Mouse (Mus musculus) lung, embryonic 15.5 days (tissue): Measurements from ENCODE around the gene Fxn. TPM values are rescaled to one million over a fixed set of nuclear protein-coding genes. Genes with fewer than 3 reads are reported as not detected.

Experiments used
- ATAC-seq: fragments of 200-750 bp; cut with Nextera tagmentation; 2 replicates; pipeline ENCODE4 v1.8.0; 2017; ENCODE audit warnings: moderate number of reproducible peaks, borderline replicate concordance; ENCODE audit not compliant: low FRiP score, low TSS enrichment; ENCODE audit errors: extremely low read depth
- H3K27ac ChIP-seq: fragments of 300-500 bp; sonication (generic); 2 replicates; pipeline ENCODE4 v1.5.1; 2015; ENCODE audit warnings: moderate library complexity, mild to moderate bottlenecking, inconsistent platforms
- H3K27me3 ChIP-seq: fragments of 300-500 bp; sonication (generic); 2 replicates; pipeline ENCODE4 v1.6.1; 2015; ENCODE audit warnings: inconsistent platforms
- H3K36me3 ChIP-seq: fragments of 300-500 bp; sonication (generic); 2 replicates; pipeline ENCODE4 v1.6.1; 2015; ENCODE audit warnings: inconsistent platforms
- H3K4me1 ChIP-seq: fragments of 300-500 bp; sonication (generic); 2 replicates; pipeline ENCODE4 v1.6.1; 2015; ENCODE audit warnings: inconsistent platforms
- H3K4me2 ChIP-seq: fragments of 300-500 bp; sonication (generic); 2 replicates; pipeline ENCODE4 v1.6.1; 2015; ENCODE audit warnings: inconsistent platforms, mild to moderate bottlenecking, moderate library complexity
- H3K4me3 ChIP-seq: fragments of 300-500 bp; sonication (generic); 2 replicates; pipeline ENCODE4 v1.5.1; 2015; ENCODE audit warnings: mild to moderate bottlenecking, inconsistent platforms
- H3K9ac ChIP-seq: fragments of 300-500 bp; sonication (generic); 2 replicates; pipeline ENCODE4 v1.6.1; 2015; ENCODE audit warnings: inconsistent platforms
- H3K9me3 ChIP-seq: fragments of 300-500 bp; sonication (generic); 2 replicates; pipeline ENCODE4 v1.6.1; 2016; ENCODE audit warnings: inconsistent platforms
- WGBS: fragments of 180-500 bp; shearing (Covaris S2); methylation state at CpG from one replicate; pipeline ENCODE4 v1.1.7; 2015; 5-methylcytosine and 5-hydroxymethylcytosine counted together
- polyA plus RNA-seq: library from polyadenylated mRNA; unstranded; fragments of >200 nt; fragmentation: Nextera tagmentation; extraction: Ambion mirVana; gene quantifications from 2 replicates; pipeline ENCODE4 v1.2.1, GENCODE M21; 2015

Fxn gene
- polyA plus RNA-seq, 1 experiment from 2014 or later = 52.3 TPM

DNA sequence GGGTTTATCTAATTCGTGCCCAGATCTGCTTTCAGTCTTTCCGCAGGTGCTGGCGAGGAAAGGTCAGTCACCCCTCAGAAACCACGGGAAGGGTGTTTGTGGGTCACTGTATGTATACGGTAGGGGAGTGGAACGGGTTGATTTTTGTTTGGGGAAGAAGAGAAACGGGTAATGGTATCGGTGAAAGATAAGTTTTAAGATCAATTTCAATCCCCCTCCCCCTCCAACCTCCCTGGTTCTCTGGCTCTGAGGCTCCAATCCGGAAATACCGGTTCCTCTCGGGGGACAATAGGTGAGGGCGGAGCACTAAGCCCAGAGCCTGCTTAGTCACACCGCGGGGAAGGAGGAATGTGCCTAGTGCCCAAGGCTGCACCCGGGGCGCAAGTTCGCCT is 55.1 kb downstream of the Fxn start:
- peak overlapping the region; percentile 34; the same call in 1 of the 2 replicates for H3K9ac ChIP-seq

DNA sequence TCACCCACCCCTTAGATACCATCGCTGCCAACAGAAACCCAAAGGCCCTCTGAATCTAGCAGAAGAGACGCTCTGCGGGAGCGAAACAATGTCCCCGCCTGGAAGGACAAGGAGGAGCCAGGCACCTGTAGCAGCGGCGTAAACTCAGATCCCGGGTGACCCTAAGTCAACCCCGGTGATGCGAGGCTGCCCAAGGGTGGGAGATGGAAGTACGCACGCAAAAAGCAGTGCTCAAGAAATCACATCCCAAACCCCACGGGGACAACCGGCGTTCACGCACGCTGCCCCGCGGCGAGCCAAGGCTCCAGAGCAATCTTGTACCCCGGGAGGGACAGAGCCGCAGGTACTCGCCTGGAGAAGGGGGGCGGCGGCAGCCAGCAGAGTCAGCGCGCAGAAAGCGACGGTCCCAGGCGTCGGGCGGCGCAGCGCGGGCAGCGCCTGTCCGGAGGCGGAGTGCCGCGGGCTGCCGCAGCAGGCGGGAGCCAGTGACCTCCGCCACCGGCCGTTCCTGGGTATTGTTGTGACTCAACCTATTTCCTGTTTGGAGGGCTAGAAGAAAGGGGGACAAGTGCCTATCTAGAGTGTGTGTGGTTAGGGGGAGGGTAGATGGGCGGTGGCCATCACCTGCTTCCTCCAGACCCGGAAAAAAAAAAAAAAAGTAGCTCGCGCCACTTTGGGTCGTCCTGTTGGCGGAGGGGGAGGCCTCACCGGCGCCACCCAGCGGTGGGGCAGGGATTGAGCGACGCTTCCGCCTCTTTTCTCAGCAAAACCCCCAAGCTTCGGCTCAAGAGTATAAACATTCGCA is 55.7 kb downstream of the Fxn start, which contains the start of gene Tjp2:
Gene Tjp2, minus strand, starts transcription at position 531 of the 805 bp plus-strand sequence.
- Histone ChIP-seq H3K4me3 (peak within 1 kb of the TSS; percentile 69), H3K4me2 (peak within 1 kb of the TSS; percentile 82), H3K27me3 (peaks cover 23% of the 10 kb centered on the region), H3K9me3 (no peaks in the 10 kb centered on the region), H3K9ac (peak within 1 kb of the TSS; percentile 75), H3K4me1 (peaks cover 37% of the 10 kb centered on the region), H3K27ac (peak within 1 kb of the TSS; percentile 96), H3K36me3 (no peaks in the 10 kb centered on the region)
- ATAC-seq = peak; percentile 76
- under 1% methylated on average over 59 of the region's 59 CpGs for WGBS

More for the DNA sequence above, 55.1 kb downstream of the Fxn start:
- Histone ChIP-seq H3K4me1 (peaks cover 34% of the 10 kb centered on the region), H3K27ac (peak overlapping the region; percentile 96), H3K27me3 (peaks cover 23% of the 10 kb centered on the region), H3K4me3 (peak overlapping the region; percentile 69), H3K4me2 (peak overlapping the region; percentile 82), H3K36me3 (no peaks in the 10 kb centered on the region), H3K9me3 (no peaks in the 10 kb centered on the region)
- ATAC-seq = peak; percentile 75; the same call in 1 of the 2 replicates
- 2% methylated on average over 17 of the region's 17 CpGs for WGBS

DNA sequence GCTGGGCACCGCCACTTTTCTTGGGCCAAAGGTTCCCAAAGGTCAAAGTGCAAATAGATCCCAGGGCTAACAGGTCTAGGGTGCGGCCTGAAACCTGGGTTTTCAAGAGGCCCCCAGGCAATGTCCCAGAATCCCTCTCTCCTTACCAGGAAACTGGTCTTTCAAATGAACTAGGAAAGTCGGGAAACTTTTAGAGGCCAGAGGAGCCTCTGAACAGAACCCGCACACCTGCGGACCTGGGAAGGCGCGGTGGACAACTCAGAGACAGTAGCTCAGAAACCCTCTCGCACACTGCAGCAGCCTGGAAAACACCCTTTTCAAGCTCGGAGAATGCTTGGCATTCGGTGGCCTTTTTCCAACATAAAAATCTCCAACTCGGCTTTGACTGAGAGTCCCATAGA is 56.6 kb downstream of the Fxn start:
- peaks cover 23% of the 10 kb centered on the region for H3K27me3 ChIP-seq
- peak overlapping the region; percentile 82 for H3K4me2 ChIP-seq
- 16% methylated on average over 11 of the region's 11 CpGs for WGBS
- H3K4me1 ChIP-seq = peaks cover 40% of the 10 kb centered on the region
- H3K9me3 ChIP-seq = no peaks in the 10 kb centered on the region
- no peak for ATAC-seq
- peak overlapping the region; percentile 96 for H3K27ac ChIP-seq
- no peaks in the 10 kb centered on the region for H3K36me3 ChIP-seq
- H3K9ac ChIP-seq = peak overlapping the region; percentile 75
- peak overlapping the region; percentile 69 for H3K4me3 ChIP-seq

DNA sequence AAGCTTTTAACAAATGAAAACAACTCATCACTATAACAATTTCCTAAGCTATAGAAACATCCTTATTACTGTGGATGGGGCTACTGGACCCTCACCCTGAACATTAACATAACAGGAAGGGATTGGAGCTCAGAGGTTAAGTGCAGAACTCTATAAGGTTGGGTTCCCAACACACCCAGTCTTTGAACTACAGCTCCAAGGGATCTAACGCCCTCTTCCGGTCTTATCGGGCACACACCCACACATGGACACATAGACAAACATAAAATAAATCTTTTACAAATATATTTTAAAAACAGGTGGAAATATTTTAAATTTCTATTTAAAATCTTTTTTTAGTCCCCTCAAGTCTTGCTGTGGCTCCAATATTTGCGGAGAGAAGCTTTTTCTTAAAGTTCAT is 59.0 kb downstream of the Fxn start:
- no peaks in the 10 kb centered on the region for H3K36me3 ChIP-seq
- 65% methylated on average over 4 of the region's 4 CpGs for WGBS
- peak overlapping the region; percentile 24 for H3K4me2 ChIP-seq
- no peak overlapping the region for H3K9ac ChIP-seq
- H3K27ac ChIP-seq = peak overlapping the region; percentile 48
- no peaks in the 10 kb centered on the region for H3K9me3 ChIP-seq
- H3K4me1 ChIP-seq = peaks cover 42% of the 10 kb centered on the region
- no peak overlapping the region for H3K4me3 ChIP-seq
- H3K27me3 ChIP-seq = peaks cover 23% of the 10 kb centered on the region
- ATAC-seq = no peak

DNA sequence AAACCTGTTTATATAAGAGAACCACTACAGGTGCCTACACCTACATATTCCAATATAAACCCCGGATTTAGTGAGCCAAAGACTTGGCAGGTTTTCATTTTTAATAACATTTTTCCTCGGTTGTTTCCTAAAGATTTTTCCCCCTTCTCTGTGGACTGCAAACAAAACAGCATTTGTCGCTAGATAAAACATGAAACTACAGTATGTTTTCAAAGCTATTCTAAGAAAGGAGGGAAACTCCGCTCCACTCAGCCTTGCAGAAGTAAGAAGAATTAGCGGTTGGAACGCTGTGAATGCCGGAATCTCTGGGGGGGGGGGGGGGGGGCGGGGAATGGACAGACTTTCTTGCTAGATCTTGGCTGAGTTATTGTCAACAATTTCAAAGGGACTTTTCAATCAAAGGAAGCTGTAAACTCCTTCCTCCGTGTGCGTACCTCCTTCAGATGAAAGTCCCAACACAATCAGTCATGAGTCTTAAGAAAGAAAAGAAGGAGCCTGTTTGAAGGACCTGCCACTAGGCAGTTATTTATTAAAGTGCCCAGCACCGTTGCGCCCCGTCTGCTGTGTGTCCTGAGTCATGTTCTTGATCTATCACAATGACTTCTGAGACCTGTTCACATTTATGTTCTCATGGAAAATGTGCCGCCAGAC is 59.5 kb downstream of the Fxn start:
- Histone ChIP-seq H3K9ac (no peak overlapping the region), H3K27ac (peak overlapping the region; percentile 55), H3K4me2 (peak overlapping the region; percentile 24), H3K27me3 (peaks cover 23% of the 10 kb centered on the region), H3K36me3 (no peaks in the 10 kb centered on the region), H3K9me3 (no peaks in the 10 kb centered on the region), H3K4me1 (peaks cover 38% of the 10 kb centered on the region), H3K4me3 (no peak overlapping the region)
- no peak for ATAC-seq
- 13% methylated on average over 14 of the region's 14 CpGs for WGBS

DNA sequence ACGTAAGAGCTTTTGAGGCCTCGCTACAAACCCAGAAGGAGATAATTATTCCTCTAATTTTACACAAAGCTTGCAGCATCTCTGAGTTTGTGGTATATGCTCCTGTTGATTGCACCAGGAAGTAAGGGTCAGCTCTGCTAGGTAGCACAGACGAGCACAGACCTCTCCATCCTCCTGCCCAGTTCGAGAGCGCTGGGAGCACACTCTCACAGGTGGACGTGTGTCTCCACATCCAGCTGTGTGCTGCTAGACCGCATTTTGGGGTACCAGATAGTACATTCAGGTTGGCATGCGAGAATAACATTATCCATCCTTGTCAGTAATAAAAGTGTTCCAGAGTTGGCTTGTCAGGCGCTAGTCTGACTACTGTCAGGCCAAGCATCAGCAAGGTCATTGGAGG is 61.4 kb downstream of the Fxn start:
- H3K9me3 ChIP-seq = no peaks in the 10 kb centered on the region
- H3K9ac ChIP-seq = no peak overlapping the region
- 65% methylated on average over 9 of the region's 9 CpGs for WGBS
- H3K27ac ChIP-seq = no peak overlapping the region
- no peak overlapping the region for H3K4me3 ChIP-seq
- peaks cover 27% of the 10 kb centered on the region for H3K4me1 ChIP-seq
- H3K4me2 ChIP-seq = no peak overlapping the region
- ATAC-seq = no peak
- peaks cover 9% of the 10 kb centered on the region for H3K27me3 ChIP-seq
- no peaks in the 10 kb centered on the region for H3K36me3 ChIP-seq

DNA sequence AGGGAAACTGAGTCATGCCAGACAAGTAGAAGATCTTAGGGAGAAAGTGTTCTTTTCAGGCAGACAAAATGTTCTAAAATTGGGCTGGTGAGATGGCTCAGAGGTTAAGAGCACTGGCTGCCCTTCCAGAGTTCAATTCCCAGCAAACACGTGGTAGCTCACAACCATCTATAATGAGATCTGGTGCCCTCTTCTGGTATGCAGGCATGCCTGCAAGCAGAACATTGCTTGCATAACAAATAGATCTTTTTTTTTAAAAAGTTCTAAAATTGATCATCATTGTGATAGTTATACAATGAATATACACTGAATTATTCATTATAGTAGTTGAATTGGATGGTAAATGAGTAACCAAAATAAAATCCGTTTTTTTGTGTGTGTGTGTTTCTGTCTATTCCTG is 62.1 kb downstream of the Fxn start:
- H3K9ac ChIP-seq = no peak overlapping the region
- H3K9me3 ChIP-seq = no peaks in the 10 kb centered on the region
- no peak overlapping the region for H3K27ac ChIP-seq
- H3K27me3 ChIP-seq = peaks cover 2% of the 10 kb centered on the region; the same call in 1 of the 2 replicates
- H3K4me1 ChIP-seq = peaks cover 25% of the 10 kb centered on the region
- 35% methylated on average over 2 of the region's 2 CpGs for WGBS
- H3K4me2 ChIP-seq = no peak overlapping the region
- H3K4me3 ChIP-seq = no peak overlapping the region
- no peak for ATAC-seq
- H3K36me3 ChIP-seq = no peaks in the 10 kb centered on the region

DNA sequence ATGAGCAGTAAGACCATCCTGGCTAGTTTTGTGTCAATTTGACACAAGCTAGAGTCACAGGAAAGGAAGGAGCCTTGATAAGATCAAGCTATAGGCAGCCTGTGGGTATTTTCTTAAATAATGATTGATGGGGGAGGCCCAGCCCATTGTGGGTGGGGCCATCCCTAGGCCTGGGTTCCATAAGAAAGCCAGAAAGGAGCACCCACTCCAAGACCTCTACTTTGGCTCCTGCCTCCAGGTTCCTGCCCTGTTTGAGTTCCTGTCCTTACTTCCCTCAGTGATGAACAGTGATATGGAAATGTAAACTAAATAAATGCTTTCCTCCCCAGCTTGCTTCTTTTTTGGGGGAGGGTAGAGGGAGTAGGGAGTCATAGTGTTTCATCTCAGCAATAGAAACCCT is 62.6 kb downstream of the Fxn start:
- no peaks in the 10 kb centered on the region for H3K27me3 ChIP-seq
- H3K4me2 ChIP-seq = no peak overlapping the region
- H3K4me1 ChIP-seq = peaks cover 29% of the 10 kb centered on the region
- H3K4me3 ChIP-seq = no peak overlapping the region
- no peak overlapping the region for H3K27ac ChIP-seq
- no peak for ATAC-seq
- H3K36me3 ChIP-seq = no peaks in the 10 kb centered on the region
- no peak overlapping the region for H3K9ac ChIP-seq
- no peaks in the 10 kb centered on the region for H3K9me3 ChIP-seq

DNA sequence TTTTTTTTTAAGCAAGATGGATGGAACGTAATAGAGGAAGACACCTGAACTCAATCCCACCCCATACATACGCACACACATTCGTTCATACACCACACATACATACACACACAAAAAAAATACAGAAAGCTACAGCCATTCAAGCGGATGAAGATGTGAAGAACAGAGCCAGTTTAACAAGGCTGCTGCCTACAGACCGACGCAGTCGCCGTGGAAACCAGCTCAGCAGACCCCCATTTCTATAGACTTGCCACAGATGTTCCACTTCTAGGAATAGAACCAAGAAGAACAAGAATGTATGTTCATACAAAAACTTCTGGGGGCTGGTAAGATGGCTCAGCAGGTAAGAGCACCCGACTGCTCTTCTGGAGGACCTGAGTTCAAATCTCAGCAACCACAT is 63.6 kb downstream of the Fxn start:
- H3K4me1 ChIP-seq = peaks cover 38% of the 10 kb centered on the region

DNA sequence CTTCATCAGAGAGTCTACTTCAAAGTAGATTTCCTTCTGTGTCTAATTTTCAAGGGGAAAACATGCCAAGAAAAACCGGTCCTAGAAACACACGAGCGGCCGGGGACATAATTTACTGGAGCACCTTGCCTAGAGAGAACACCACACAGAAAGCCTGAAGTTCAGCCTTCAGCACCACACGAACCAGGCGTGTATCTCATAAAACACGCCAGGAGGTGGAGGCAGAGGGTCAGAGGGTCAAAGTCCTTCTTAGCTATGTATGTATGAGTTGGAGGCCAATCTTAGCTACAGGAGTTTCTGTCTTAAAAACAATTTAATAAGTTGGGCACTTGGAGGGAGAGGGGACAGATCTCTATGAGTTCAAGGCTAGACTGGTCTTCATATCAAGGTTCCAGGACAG is 65.5 kb downstream of the Fxn start:
- no peaks in the 10 kb centered on the region for H3K9me3 ChIP-seq
- no peak for ATAC-seq
- no peak overlapping the region for H3K4me2 ChIP-seq
- H3K27me3 ChIP-seq = no peaks in the 10 kb centered on the region
- no peak overlapping the region for H3K4me3 ChIP-seq
- H3K27ac ChIP-seq = no peak overlapping the region
- no peaks in the 10 kb centered on the region for H3K36me3 ChIP-seq
- peaks cover 35% of the 10 kb centered on the region for H3K4me1 ChIP-seq
- no peak overlapping the region for H3K9ac ChIP-seq
- WGBS = 71% methylated on average over 7 of the region's 7 CpGs

More for the DNA sequence above, 63.6 kb downstream of the Fxn start:
- no peak overlapping the region for H3K4me3 ChIP-seq
- no peaks in the 10 kb centered on the region for H3K9me3 ChIP-seq
- 89% methylated on average over 9 of the region's 9 CpGs for WGBS
- no peak for ATAC-seq
- H3K9ac ChIP-seq = no peak overlapping the region
- no peaks in the 10 kb centered on the region for H3K36me3 ChIP-seq
- no peak overlapping the region for H3K27ac ChIP-seq
- H3K27me3 ChIP-seq = no peaks in the 10 kb centered on the region
- no peak overlapping the region for H3K4me2 ChIP-seq

DNA sequence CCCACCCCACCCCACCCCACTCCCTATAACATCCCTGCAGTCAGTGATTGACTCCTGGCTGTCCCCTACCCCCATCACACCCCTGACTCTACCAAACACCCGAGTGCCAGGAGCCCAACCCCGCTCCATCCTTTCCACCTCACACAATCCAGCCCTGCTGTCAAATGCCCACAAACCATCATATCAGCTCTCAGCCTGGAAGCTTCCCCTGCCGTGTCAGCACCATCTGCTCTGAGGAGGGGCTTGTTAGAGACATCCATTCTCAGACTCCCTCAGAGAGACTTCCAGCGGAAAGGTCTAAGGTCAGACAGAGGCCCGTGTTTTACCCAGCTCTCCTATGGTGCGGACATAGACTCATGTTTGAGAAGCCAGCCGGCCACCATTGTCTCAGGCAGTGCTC is 67.1 kb downstream of the Fxn start:
- no peak overlapping the region for H3K4me2 ChIP-seq
- no peak overlapping the region for H3K27ac ChIP-seq
- ATAC-seq = peak; percentile 13; the same call in 1 of the 2 replicates

More for the DNA sequence above, 67.1 kb downstream of the Fxn start:
- H3K27me3 ChIP-seq = no peaks in the 10 kb centered on the region
- peaks cover 30% of the 10 kb centered on the region for H3K4me1 ChIP-seq
- H3K36me3 ChIP-seq = no peaks in the 10 kb centered on the region
- no peak overlapping the region for H3K9ac ChIP-seq
- H3K4me3 ChIP-seq = no peak overlapping the region
- H3K9me3 ChIP-seq = no peaks in the 10 kb centered on the region
- 35% methylated on average over 7 of the region's 7 CpGs for WGBS
